Mouse (Mus musculus) left cerebral cortex, adult 8-10 months (tissue): ENCODE results near the gene Ceacam20. TPM values are rescaled to one million over a fixed set of nuclear protein-coding genes. Genes with fewer than 3 reads are reported as not detected.
"Not testable (repeated sequence)": the region's sequence is repeated elsewhere in the genome, so short reads cannot be mapped to it uniquely, and the experiment has no call there.

Source experiments
- DNase-seq, 2 experiments: peaks; one replicate each; pipeline ENCODE4 v3.0.0; 2022; ENCODE audit warnings: low spot score in 2 of 2
- total RNA-seq, 4 experiments: library from RNA; stranded (reverse); gene quantifications; 2 replicates each; pipeline ENCODE4 v1.2.4; 2022

Ceacam20 gene
- total RNA-seq, 4 experiments from 2014 or later = not detected

- no peak for DNase-seq
Observed at GRCm38 (mm10) chr7:19948956-19949355, 16.3 kb upstream of the Ceacam20 start.

GRCm38 (mm10) chr7:19949996-19950395 lies 15.2 kb upstream of the Ceacam20 start:
- no peak for DNase-seq

DNA sequence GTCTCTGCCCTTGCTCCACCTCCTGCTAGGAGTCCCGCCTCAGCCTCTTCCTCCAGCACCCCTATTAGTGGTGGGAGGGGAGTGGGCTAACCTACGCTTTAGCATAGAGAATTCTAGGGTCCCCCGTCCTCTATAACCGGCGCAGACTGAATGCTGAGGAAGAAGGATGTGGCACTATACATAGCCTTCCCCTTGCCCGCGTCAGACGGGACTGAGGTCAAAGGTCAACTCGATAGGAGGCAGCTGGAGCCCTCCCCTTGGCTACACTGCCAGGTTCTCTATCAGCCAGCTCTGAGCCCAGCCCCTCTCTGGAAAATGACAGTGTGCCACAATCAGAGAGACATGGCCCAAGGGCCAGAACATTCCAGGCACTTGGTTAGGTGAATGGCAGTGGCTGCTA lies 14.6 kb upstream of the Ceacam20 start, which contains the start of gene Igsf23:
Gene Igsf23, minus strand, starts transcription at position 168 of the 400 bp plus-strand sequence.
- DNase-seq = no peak

GRCm38 (mm10) chr7:19952320-19952986 lies 12.8 kb upstream of the Ceacam20 start:
- DNase-seq = no peak

DNA sequence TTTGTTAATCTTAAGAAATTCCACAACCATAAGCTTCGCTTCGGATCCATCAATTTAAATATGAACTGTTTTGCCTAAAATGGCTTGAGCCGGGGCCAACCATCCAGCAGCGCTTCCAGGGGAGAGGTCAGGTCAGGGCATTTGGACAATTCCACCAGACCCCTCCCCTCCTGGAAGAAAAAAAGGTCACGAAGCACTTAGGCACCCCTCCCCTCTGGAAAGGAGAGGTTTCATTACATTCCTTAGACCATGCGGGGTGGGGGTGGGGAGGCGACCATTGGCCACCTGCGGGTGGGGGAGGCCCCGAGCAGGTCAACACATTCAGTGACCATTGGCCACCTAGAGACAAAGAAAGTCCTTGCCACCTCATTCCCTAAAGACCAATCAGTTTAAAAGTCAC lies 12.2 kb upstream of the Ceacam20 start:
- DNase-seq = no peak

DNA sequence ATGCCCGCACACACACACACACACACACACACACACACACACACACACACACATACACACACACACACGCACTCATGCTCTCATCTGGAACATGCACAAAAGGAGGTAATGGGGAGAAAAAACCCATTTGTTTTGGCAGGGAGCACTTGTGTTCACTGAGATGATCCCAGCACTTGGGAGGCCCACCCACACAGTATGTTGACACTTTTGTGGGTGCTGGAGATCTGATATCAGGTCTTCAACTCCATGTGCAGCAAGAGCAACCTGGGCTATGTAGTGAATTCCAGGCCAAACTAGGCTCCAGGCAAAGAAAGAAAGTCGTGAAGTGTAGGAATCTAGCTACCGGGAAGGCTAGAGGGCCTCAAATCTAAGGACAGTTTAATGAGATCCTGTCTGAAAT lies 9.4 kb upstream of the Ceacam20 start:
- no peak for DNase-seq

DNA sequence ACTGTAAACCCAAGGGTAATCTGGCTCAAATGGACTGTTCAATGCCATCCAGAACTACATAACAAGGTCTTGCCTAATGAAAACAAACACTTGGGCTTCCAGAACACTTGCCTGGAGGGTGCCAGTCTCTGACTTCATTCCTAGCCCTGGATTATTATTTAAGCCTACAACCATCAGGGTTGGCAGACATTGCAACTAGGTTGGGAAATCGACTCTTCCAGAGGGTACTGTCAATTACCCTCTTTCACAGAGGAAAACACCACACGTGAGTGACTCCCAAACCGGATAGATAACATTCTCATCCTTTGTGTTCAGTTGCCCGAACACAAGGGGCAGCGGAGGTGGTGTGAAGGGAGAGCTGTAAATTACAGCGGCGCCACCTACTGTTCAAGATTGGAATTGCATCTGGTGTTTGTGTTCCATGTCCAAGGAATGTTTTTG lies 8.9 kb upstream of the Ceacam20 start:
- DNase-seq = peak; percentile 71 to 92

DNA sequence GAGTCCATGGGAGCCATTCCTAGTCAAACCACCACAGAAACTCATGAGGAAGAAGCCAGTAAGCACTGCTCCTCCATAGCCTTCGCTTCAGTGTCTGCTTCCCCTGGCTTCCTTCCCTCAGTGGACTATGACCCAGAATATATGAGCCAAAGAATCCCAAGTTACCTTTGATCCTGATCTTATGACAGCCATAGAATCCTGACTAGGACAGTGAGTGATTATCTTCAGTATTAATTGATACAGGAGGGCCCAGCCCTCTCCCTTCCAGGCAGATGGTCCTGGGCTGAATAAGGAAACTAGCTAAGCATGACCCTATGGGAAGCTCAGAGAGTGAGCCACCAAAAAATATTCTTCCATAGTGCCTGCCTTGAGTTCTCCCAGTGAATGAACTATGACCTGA lies 2.8 kb upstream of the Ceacam20 start:
- no peak for DNase-seq

- DNase-seq = no peak
Observed at GRCm38 (mm10) chr7:19969106-19969505, 3.9 kb downstream of the Ceacam20 start.

DNA sequence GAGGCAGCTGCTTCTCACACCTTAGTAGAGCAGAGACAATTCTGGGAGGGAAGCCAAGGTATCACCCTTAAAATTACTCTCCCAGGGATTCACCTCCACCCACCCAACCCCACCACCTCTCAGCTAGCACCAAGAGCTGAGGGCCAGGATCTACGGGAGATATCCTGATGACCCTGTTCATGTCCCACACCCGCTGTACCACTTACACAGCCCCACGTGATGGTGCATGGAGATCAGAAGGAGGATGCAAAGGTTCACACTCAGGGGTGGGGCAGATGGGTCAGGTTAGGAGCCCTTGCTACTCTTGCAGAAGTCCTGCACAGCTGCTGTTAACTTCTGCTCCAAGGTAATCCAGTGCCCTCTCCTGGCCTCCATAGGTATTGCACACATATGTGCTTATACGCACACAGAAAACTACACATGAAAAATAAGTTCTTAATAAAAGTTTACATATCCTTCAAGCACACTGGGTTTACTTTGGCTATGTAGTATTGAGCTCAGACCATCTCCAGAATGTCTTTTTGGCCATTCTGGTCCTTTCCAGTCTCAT lies 4.4 kb downstream of the Ceacam20 start:
- DNase-seq = no peak

DNA sequence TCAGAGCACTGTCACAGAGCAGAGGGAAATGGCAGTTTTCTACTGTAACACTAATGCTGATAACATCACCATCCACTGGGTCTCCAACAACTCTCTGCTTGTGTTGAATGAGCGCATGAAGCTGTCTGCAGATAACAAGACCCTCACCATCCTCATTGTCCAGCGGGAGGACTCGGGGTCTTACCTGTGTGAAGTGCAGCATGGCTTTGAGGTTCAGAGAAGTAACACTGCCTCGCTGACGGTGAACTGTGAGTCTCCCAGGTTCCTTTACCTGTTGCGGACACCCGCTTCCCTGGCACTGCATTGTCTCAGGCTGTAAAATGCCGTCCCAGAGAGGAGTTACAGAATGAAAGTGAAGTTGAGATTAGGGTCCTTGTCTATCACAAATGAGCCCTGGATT lies 5.0 kb downstream of the Ceacam20 start:
- no peak for DNase-seq

- DNase-seq = no peak
Observed at GRCm38 (mm10) chr7:19971516-19971915, 6.3 kb downstream of the Ceacam20 start.

- not testable (repeated sequence) for DNase-seq
Observed at GRCm38 (mm10) chr7:19991165-19991564, 26.0 kb downstream of the Ceacam20 start, which contains the start of gene Nlrp9b. Gene Nlrp9b, plus strand, starts transcription at chr7:19991465.

- not testable (repeated sequence) for DNase-seq
Observed at GRCm38 (mm10) chr7:19996721-19997120, 31.5 kb downstream of the Ceacam20 start.

- DNase-seq = no peak
Observed at GRCm38 (mm10) chr7:20009987-20010386, 44.8 kb downstream of the Ceacam20 start.

Other genes starting within 250 kb of the Ceacam20 start
- 100 to 1,000 TPM; 109 to 112 (median 111) TPM for gene Tomm40, start 250.0 kb upstream of the Ceacam20 start, total RNA-seq
- 1 to 10 TPM; 6.5 to 8.0 (median 7.4) TPM for gene Nectin2, start 214.9 kb upstream of the Ceacam20 start, total RNA-seq
- gene Bcam, start 194.4 kb upstream of the Ceacam20 start, total RNA-seq = 10 to 100 TPM; 15.8 to 18.7 (median 17.1) TPM
- not detected for gene Cblc, start 168.6 kb upstream of the Ceacam20 start, total RNA-seq
- 1 to 10 TPM in 2 of 4 experiments, under 1 TPM in 1, not detected in 1; 0.57 to 6.4 (median 2.9) TPM for gene Bcl3, start 142.6 kb upstream of the Ceacam20 start, total RNA-seq
- gene Gm19345, start 113.4 kb upstream of the Ceacam20 start, total RNA-seq = 1 to 10 TPM; 1.4 to 2.5 (median 2.0) TPM
- not detected for gene Ceacam16, start 104.1 kb upstream of the Ceacam20 start, total RNA-seq
- not detected for gene Ceacam19, start 77.4 kb upstream of the Ceacam20 start, total RNA-seq
- gene Pvr, start 44.3 kb upstream of the Ceacam20 start, total RNA-seq = 10 to 100 TPM in 2 of 4 experiments, 1 to 10 TPM in 2; 7.0 to 12.4 (median 10.5) TPM
- gene Igsf23, start 14.7 kb upstream of the Ceacam20 start, total RNA-seq = not detected
- not detected for gene Nlrp9b, start 26.1 kb downstream of the Ceacam20 start, total RNA-seq
- gene Vmn1r91, start 134.3 kb downstream of the Ceacam20 start, total RNA-seq = not detected
- not detected for gene Gm16442, start 157.2 kb downstream of the Ceacam20 start, total RNA-seq
- gene Vmn1r93, start 173.7 kb downstream of the Ceacam20 start, total RNA-seq = not detected
- not detected for gene Vmn1r94, start 203.0 kb downstream of the Ceacam20 start, total RNA-seq
- not detected for gene Vmn1r95, start 228.3 kb downstream of the Ceacam20 start, total RNA-seq
- gene Gm6164, start 240.2 kb downstream of the Ceacam20 start, total RNA-seq = not detected